8 mouse cellular contexts compared by ENCODE assay signal in genomic region chr11:59809670-59810474, GRCm38 (mm10). TPM values are rescaled to one million over a fixed set of nuclear protein-coding genes. Genes with fewer than 3 reads are reported as not detected.
DNase-seq lines count a peak whose midpoint lies in the region; ATAC-seq lines count a peak whose summit lies in the region.

TSS of gene Flcn (minus strand) at chr11:59810016.

- ATAC-seq in hindbrain, embryonic 16.5 days, result peak; percentile 96

- H3K4me3 ChIP-seq in hindbrain, embryonic 16.5 days (ENCODE audit: low read length), result peak within 1 kb of the TSS; percentile 79
- peak within 1 kb of the TSS; percentile 93 for H3K4me3 ChIP-seq in macrophage (ENCODE audit: inconsistent target)

- no peaks in the 10 kb centered on the region for H3K9me3 ChIP-seq in hindbrain, embryonic 16.5 days (ENCODE audit: control insufficient read depth, low read length)

- WGBS in hindbrain, embryonic 16.5 days, result under 1% methylated on average over 52 of the region's 52 CpGs
- under 1% methylated on average over 52 of the region's 52 CpGs for WGBS in macrophage (ENCODE audit: missing documents)

- no peaks in the 10 kb centered on the region for H3K27me3 ChIP-seq in hindbrain, embryonic 16.5 days (replicated peaks; ENCODE audit: control insufficient read depth, insufficient read depth, low read length)

- peaks cover 54% of the 10 kb centered on the region for H3K79me2 ChIP-seq in macrophage (ENCODE audit: inconsistent target)

- H3K36me3 ChIP-seq in hindbrain, embryonic 16.5 days (ENCODE audit: control insufficient read depth, insufficient read depth, low read length), result peaks cover 9% of the 10 kb centered on the region
- peaks cover 29% of the 10 kb centered on the region for H3K36me3 ChIP-seq in macrophage (ENCODE audit: inconsistent target)

- peaks cover 10% of the 10 kb centered on the region for H3K4me1 ChIP-seq in hindbrain, embryonic 16.5 days (ENCODE audit: control insufficient read depth, insufficient read depth, low read depth, low read length)

- DNase-seq in T-cell, adult 2 months (ENCODE audit: low spot score), result peak; percentile 85
- peak; percentile 88 to 90 for DNase-seq in cerebellum, postnatal 36 days
- DNase-seq in gastrocnemius, adult 18-20 months (ENCODE audit: low spot score), result peak; percentile 86
- peak; percentile 78 to 84 for DNase-seq in left cerebral cortex, adult 18-20 months (ENCODE audit: low spot score in 2 of 2)
- peak; percentile 86 for DNase-seq in right cerebral cortex, adult 18-20 months
- DNase-seq in urinary bladder, postnatal 10 days (ENCODE audit: low spot score), result peak; percentile 40

- peak within 1 kb of the TSS; percentile 90 for H3K9ac ChIP-seq in hindbrain, embryonic 16.5 days (ENCODE audit: low read depth, low read length)

- peak within 1 kb of the TSS; percentile 82 for H3K4me2 ChIP-seq in hindbrain, embryonic 16.5 days (ENCODE audit: low read length)

- H3K27ac ChIP-seq in hindbrain, embryonic 16.5 days (ENCODE audit: low read depth, low read length), result peak within 1 kb of the TSS; percentile 98
- peak within 1 kb of the TSS; percentile 98 for H3K27ac ChIP-seq in macrophage

RNA-seq across cellular contexts. Expression of gene Flcn, which starts in this region (rescaled TPM):
- total RNA-seq in gastrocnemius, adult 18-20 months (2021), result 10 to 100 TPM; 40.9 to 53.0 TPM
- 44.2 and 46.1 TPM in 2 replicates for polyA plus RNA-seq in hindbrain, embryonic 16.5 days (2015; fragmentation: Nextera tagmentation; extraction: Ambion mirVana)
- total RNA-seq in left cerebral cortex, adult 18-20 months (2021), result 10 to 100 TPM; 44.2 to 50.1 TPM
- total RNA-seq in macrophage (2018; cell fraction: chromatin; rRNA removed), result 100 to 1,000 TPM; 122 to 465 (median 250) TPM
- total RNA-seq in macrophage (2018; cell fraction: cytosol; rRNA removed), result 100 to 1,000 TPM in 1 of 26 experiments, 10 to 100 TPM in 25; 14.4 to 102 (median 50.4) TPM
- 100 to 1,000 TPM in 23 of 26 experiments, 10 to 100 TPM in 3; 70.1 to 307 (median 159) TPM for total RNA-seq in macrophage (2018; cell fraction: nucleus; rRNA removed)
- polyA plus RNA-seq in macrophage (2018), result 36.7 to 92.1 TPM (median 40.6 TPM) in 3 replicates

Comparison
In these comparisons a context has a peak if more than half of its experiments do, and no peak if none do; other contexts are left out.
1. Peak in every context shown above with its lines: DNase-seq, ATAC-seq, H3K4me3 ChIP-seq and H3K27ac ChIP-seq.